ENCODE assay signal across 8 mouse cellular contexts in the genomic region with DNA sequence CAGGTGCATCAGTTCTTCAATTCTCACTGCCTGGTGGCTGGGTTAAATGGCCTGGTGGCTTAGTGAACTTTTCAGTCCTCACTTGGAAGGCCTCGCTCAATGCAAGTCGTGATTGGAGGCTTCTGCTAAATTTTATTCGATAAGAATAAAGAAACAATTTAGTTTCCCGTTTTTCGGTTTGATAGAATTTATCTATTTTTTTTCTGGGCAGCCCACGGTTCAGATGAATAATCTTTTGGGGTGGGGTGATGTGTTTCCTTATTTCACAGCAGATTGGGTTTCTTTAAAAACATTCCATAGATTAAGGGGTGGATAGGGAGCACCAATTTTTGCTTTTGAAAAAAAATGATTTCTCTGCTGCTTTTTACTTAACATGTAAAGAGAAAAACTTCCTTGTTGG. TPM values are rescaled to one million over a fixed set of nuclear protein-coding genes. Genes with fewer than 3 reads are reported as not detected.
DNase-seq lines count a peak whose midpoint lies in the region; ATAC-seq and TF ChIP-seq lines count a peak whose summit lies in the region.

No protein-coding gene starts in this region.

- no peak overlapping the region for H3K27ac ChIP-seq in neural tube, embryonic 11.5 days (ENCODE audit: low read depth, low read length)
- H3K27ac ChIP-seq in limb, embryonic 13.5 days = no peak overlapping the region
- no peak overlapping the region for H3K27ac ChIP-seq in small intestine, adult 2 months (ENCODE audit: insufficient read depth, low read depth, low read length)

- TF ChIP-seq CTCF in small intestine, adult 2 months (IDR thresholded peaks at IDR 0.05; ENCODE audit: extremely low read depth, insufficient read length, insufficient replicate concordance, low read depth, low read length) = no peak

- no peak for TF ChIP-seq POLR2A in small intestine, adult 2 months (IDR thresholded peaks at IDR 0.05; ENCODE audit: low read depth, low read length)

- no peak for ATAC-seq in neural tube, embryonic 11.5 days (ENCODE audit: insufficient read depth, low FRiP score, low TSS enrichment)
- no peak for ATAC-seq in limb, embryonic 13.5 days (ENCODE audit: low FRiP score, low read depth)

- no peaks in the 10 kb centered on the region for H3K36me3 ChIP-seq in neural tube, embryonic 11.5 days (ENCODE audit: control insufficient read depth, insufficient read depth, low read length)
- H3K36me3 ChIP-seq in limb, embryonic 13.5 days = no peaks in the 10 kb centered on the region
- H3K36me3 ChIP-seq in small intestine, adult 2 months (ENCODE audit: control insufficient read depth, insufficient read depth, low read length) = no peaks in the 10 kb centered on the region

- peak overlapping the region; percentile 56 for H3K9ac ChIP-seq in neural tube, embryonic 11.5 days (ENCODE audit: low read length)
- H3K9ac ChIP-seq in limb, embryonic 13.5 days = peak overlapping the region; percentile 66

- peak; percentile 6 for DNase-seq in embryo, embryonic 10 days (ENCODE audit: low spot score)
- no peak for DNase-seq in embryo, embryonic 9.5 days (ENCODE audit: extremely low spot score)
- no peak for DNase-seq in neural tube, embryonic 11.5 days (ENCODE audit: low spot score)
- DNase-seq in neural tube, embryonic 10.5 days (ENCODE audit: extremely low spot score, low spot score) = no peak
- no peak for DNase-seq in adipocyte (ENCODE audit: low spot score)
- DNase-seq in left cerebral cortex, adult 11 months (ENCODE audit: low spot score) = no peak

- no peaks in the 10 kb centered on the region for H3K27me3 ChIP-seq in neural tube, embryonic 11.5 days (ENCODE audit: control insufficient read depth, insufficient read depth, low read length)
- no peaks in the 10 kb centered on the region for H3K27me3 ChIP-seq in limb, embryonic 13.5 days
- no peaks in the 10 kb centered on the region for H3K27me3 ChIP-seq in small intestine, adult 2 months (ENCODE audit: control insufficient read depth, insufficient read depth, low read length)

- H3K4me1 ChIP-seq in neural tube, embryonic 11.5 days (ENCODE audit: control insufficient read depth, insufficient read depth, low read length) = peaks cover 3% of the 10 kb centered on the region; the same call in 1 of the 2 replicates
- peaks cover 10% of the 10 kb centered on the region for H3K4me1 ChIP-seq in limb, embryonic 13.5 days
- H3K4me1 ChIP-seq in small intestine, adult 2 months (ENCODE audit: control insufficient read depth, insufficient read depth, insufficient read length, low read length) = peaks cover 2% of the 10 kb centered on the region; the same call in 1 of the 2 replicates

- H3K4me2 ChIP-seq in neural tube, embryonic 11.5 days (ENCODE audit: low read depth) = peak overlapping the region; percentile 66
- peak overlapping the region; percentile 74 for H3K4me2 ChIP-seq in limb, embryonic 13.5 days (replicated peaks)

- 52% methylated on average over 6 of the region's 6 CpGs for WGBS in neural tube, embryonic 11.5 days
- WGBS in limb, embryonic 13.5 days = 58% methylated on average over 6 of the region's 6 CpGs
- WGBS in small intestine, adult 2 months = 38% methylated on average over 6 of the region's 6 CpGs

- H3K9me3 ChIP-seq in neural tube, embryonic 11.5 days (ENCODE audit: control insufficient read depth, low read length) = no peaks in the 10 kb centered on the region
- H3K9me3 ChIP-seq in limb, embryonic 13.5 days = no peaks in the 10 kb centered on the region

- H3K4me3 ChIP-seq in neural tube, embryonic 11.5 days (ENCODE audit: low read depth, low read length) = peak overlapping the region; percentile 49
- H3K4me3 ChIP-seq in limb, embryonic 13.5 days = peak overlapping the region; percentile 65
- H3K4me3 ChIP-seq in small intestine, adult 2 months (ENCODE audit: low read depth, low read length) = peak overlapping the region; percentile 79

RNA-seq across cellular contexts. Expression of gene Thnsl1, which starts 0.8 kb away (rescaled TPM):
- 15.2 and 18.1 TPM in 2 replicates for polyA plus RNA-seq in neural tube, embryonic 11.5 days (2014; fragmentation: Nextera tagmentation; extraction: Ambion mirVana)
- polyA plus RNA-seq in limb, embryonic 13.5 days (2015; fragmentation: Nextera tagmentation; extraction: Ambion mirVana) = 6.2 TPM in 2 replicates
- polyA plus RNA-seq in small intestine, adult 2 months (2012; rRNA removed) = 0.98 and 2.4 TPM in 2 replicates

RNA-seq across cellular contexts. Expression of gene Enkur, which starts 1.1 kb away (rescaled TPM):
- polyA plus RNA-seq in neural tube, embryonic 11.5 days (2014; fragmentation: Nextera tagmentation; extraction: Ambion mirVana) = 0.57 and 0.88 TPM in 2 replicates
- 0.39 and 0.52 TPM in 2 replicates for polyA plus RNA-seq in limb, embryonic 13.5 days (2015; fragmentation: Nextera tagmentation; extraction: Ambion mirVana)
- 0.09 TPM in 1 of 2 replicates, not detected in the other for polyA plus RNA-seq in small intestine, adult 2 months (2012; rRNA removed)
